Mouse (Mus musculus) regulatory T cell (primary cell): ENCODE results near the gene Dapl1.

Experiments
- in situ Hi-C: fragments of 300-600 bp; cut with MboI, MseI; formaldehyde crosslinking; loops from one replicate; pipeline ENCODE4 v1.15.1; 2025; ENCODE audit warnings: high pct_unique_total_duplicates

Dapl1 gene

DNA sequence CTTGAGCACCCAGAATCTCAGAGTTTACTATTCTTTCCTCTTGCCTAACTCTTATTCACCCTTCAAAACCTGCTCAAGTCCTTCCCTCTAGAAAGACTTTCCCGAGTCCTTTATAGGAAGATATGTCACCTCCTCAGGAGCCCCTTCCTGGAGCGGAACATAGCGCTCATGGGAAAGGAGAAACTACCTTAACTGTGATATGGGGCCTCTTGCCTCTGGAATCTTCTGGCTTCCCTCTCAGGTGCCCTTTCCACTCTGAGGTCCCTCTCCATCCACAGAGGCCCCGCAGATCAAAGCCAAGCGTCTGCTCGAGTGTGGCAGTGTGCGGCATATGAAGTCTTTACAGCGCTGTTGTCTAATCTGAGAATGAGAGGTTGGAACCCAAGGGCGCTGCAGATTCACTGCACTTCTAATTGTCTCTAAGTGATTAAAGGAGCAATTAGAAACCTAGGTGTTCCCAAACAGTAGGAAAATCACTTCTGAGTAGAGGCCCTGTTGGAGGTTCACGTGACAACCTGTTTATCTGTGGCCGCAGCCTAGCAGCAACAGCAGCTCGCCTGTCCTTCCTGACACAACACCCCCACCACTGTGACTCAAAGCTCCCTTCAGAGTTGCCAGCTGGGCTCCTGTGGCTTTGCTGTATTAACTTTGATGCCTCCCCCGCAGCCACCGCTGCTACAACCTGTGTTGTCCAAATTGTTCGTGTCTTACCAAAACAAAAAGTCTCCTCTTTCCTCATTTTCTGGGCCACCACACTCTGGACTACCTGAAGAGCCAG is 49.7 kb downstream of the Dapl1 start:
- in situ Hi-C loops, result no loop called here

DNA sequence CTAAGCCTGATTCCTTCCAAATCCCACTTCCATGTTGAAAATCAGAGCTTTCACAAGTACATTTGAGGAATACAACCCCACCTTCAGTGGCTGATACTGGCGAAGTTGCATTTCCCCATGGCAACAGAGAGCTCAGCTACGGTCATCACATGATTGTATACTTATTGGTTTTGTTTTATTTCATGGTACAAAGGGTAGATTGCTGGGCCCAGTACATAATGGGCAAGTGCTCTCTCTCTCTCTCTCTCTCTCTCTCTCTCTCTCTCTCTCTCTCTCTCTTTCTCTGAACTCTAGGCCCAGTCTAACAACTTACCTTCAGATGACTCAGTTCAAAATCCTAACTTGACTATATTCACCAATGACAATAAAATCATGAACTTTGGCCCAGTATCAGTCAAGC is 52.5 kb downstream of the Dapl1 start:
- in situ Hi-C loops, result no loop called here

DNA sequence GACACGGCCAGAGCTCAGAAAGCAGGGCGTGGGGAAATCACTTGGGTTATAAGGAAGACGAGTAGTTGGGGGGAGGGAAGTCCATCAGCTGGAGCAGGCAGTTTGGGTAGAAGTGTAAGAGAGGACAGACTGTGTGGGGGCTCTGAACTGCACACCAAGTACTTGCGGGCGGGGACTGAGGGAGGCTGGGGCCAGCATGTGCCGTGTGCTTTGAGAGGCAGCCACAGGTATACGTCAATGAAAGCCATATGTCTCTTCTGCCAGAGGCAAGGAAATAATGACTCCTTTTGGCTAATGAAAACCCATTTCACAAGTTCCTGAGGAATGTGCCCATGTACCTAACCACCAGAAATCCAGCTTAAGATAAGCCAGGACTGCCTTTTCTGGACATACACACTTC is 53.6 kb downstream of the Dapl1 start:
- in situ Hi-C loops, result no loop called here

DNA sequence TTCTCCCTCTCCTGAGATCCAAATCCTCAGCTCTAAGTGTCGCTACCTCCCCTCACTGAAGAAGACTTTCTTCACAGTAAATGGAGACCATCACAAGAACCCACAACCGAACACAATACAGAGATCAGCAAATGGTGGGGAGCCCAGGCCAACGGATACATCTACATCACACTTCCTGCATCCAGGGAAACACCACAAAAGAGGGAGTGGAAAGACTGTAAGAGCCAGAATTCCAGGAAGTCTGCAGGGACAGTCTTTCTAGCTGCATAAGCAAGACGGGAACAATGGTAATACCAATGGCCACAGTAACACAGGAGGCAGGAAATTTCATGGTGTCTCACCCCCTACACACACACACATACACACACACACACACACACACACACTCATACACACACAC is 55.3 kb downstream of the Dapl1 start:
- in situ Hi-C loops, result no loop called here

DNA sequence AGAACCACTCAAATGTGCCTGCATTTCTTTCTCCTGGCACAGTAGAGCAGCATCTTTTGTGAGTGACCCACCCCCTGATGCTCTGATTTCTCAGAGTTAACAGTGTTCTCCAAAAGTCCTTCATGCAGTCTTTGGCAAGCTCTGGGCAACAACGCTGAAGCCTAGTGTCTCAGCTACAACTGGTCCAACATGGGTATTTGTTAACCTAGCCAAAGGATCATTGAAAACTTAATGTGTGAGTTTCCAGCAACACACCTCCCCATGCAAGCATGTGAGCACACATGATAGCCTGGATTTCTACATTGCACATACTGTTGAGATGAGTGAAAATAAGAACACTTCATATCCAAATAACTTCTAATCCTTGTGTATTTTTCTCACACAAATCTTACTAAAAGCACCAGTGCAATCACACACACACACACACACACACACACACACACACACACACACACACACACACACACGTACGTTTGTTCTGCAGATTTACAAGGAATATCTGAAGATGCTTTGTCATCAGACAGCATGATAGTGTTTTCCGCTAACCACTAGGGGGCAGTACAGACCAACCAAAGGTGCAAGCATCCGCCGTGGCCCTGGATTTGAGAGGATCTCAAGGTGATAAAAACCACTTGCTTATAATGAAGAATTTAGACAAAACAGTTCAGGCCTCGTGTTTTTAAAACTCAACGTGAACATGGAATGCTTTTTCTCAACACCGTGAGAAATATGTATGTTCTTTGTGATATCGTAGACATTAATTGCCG is 56.9 kb downstream of the Dapl1 start:
- in situ Hi-C loops, result no loop called here

- in situ Hi-C loops, result no loop called here
These were observed 59.2 kb downstream of the Dapl1 start for GRCm38 (mm10) chr2:59543543-59544065.

GRCm38 (mm10) chr2:59544237-59544909 is 59.9 kb downstream of the Dapl1 start:
- in situ Hi-C loops, result no loop called here

- in situ Hi-C loops, result loop anchor here (5.0 kb wide), 1 partner anchor 187 kb away; no protein-coding TSS in a partner anchor
These were observed 60.5 kb downstream of the Dapl1 start for GRCm38 (mm10) chr2:59545001-59545400.

- in situ Hi-C loops, result loop anchor here (5.0 kb wide), 1 partner anchor 185 kb away; no protein-coding TSS in a partner anchor
These were observed 63.1 kb downstream of the Dapl1 start for GRCm38 (mm10) chr2:59547369-59548099.

DNA sequence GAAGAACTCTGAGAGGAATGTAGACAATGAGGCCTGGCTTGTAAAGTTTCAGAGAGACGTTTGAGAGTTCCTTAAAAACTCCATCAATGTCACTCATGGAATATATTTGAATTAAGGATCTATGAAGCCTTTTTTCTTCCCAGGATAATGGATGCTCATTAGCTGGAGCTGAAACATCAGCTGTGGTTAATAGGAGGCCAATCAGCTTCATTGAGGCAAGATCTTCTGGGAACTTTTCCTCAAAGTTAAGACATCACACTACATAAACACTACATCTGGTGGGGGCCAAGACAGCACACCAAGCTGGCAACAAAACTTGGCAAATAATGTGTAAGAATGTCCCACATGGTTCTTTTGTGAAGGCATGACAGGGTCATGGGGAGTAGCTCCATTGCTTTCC is 68.3 kb downstream of the Dapl1 start:
- in situ Hi-C loops, result no loop called here

GRCm38 (mm10) chr2:59554373-59554940 is 70.0 kb downstream of the Dapl1 start:
- in situ Hi-C loops, result no loop called here
